Comparison of ENCODE assay signal across 8 mouse cellular contexts in the genomic region with DNA sequence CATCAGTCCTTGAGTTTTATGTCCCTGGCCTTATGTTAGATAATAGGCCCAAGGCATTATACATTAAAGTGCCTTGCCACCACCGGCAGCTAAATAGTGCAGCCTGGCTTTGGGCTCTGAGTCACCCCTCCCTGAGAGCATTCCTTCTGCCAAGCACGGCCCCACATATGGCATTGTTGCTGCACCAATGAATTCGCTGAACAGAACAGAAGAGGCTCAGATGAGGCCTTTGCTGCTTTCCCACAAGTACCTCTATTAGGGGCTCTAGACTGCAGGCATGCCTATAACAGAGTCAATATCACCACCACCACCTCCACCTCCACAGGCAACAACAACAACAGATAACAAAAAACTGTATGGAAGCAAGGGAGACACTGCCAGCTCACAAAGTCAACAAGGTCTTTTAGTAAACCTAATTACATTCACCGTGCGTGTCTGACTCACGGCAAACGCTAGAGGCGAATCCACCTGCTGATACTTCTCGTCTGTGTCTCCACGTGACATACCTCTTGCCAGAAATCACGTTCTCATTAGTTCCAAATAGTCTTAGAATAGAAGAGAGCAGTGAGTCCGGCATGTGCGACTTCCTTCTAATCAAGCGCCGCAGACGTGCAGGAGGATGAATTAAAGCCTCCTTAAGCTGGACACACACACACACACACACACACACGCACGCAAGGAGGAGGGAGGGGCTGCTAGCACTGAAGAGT.
DNase-seq lines count a peak whose midpoint lies in the region; ATAC-seq and TF ChIP-seq lines count a peak whose summit lies in the region.

No protein-coding gene starts in this region.

- no peak for TF ChIP-seq CTCF in Patski (IDR thresholded peaks at IDR 0.05)
- no peak for TF ChIP-seq CTCF in layer of hippocampus, adult 2 months (conservative IDR thresholded peaks at IDR 0.05)

- in situ Hi-C loops in Patski (cut with MboI; ENCODE audit: low pct_unique_long_range_greater_than_20kb), result no loop called here

- H3K4me3 ChIP-seq in embryonic facial prominence, embryonic 11.5 days (ENCODE audit: low read depth, low read length), result no peak overlapping the region
- no peak overlapping the region for H3K4me3 ChIP-seq in embryonic facial prominence, embryonic 10.5 days
- no peak overlapping the region for H3K4me3 ChIP-seq in forebrain, embryonic 10.5 days
- peak overlapping the region; percentile 19; the same call in 1 of the 2 replicates for H3K4me3 ChIP-seq in layer of hippocampus, adult 2 months

- H3K27ac ChIP-seq in embryonic facial prominence, embryonic 11.5 days (replicated peaks; ENCODE audit: low read depth, low read length), result no peak overlapping the region
- H3K27ac ChIP-seq in embryonic facial prominence, embryonic 10.5 days (replicated peaks), result no peak overlapping the region
- H3K27ac ChIP-seq in forebrain, embryonic 10.5 days, result peak overlapping the region; percentile 62; the same call in 1 of the 2 replicates
- H3K27ac ChIP-seq in layer of hippocampus, adult 2 months, result peak overlapping the region; percentile 62

- H3K9ac ChIP-seq in embryonic facial prominence, embryonic 11.5 days (replicated peaks; ENCODE audit: low read length), result no peak overlapping the region

- peak; percentile 66 for ATAC-seq in embryonic facial prominence, embryonic 11.5 days (replicated peaks; ENCODE audit: insufficient number of reproducible peaks, low FRiP score, low TSS enrichment, low read depth)
- ATAC-seq in Patski, result peak; percentile 94

- POLR2A ChIA-PET in Patski (lab: Charles Lee), result no interaction called here

- H3K36me3 ChIP-seq in embryonic facial prominence, embryonic 11.5 days (replicated peaks; ENCODE audit: control insufficient read depth, insufficient read depth, low read depth, low read length), result no peaks in the 10 kb centered on the region
- H3K36me3 ChIP-seq in embryonic facial prominence, embryonic 10.5 days (replicated peaks), result no peaks in the 10 kb centered on the region
- no peaks in the 10 kb centered on the region for H3K36me3 ChIP-seq in forebrain, embryonic 10.5 days (replicated peaks)

- no peaks in the 10 kb centered on the region for H3K9me3 ChIP-seq in embryonic facial prominence, embryonic 11.5 days (replicated peaks; ENCODE audit: control insufficient read depth, low read length)
- no peaks in the 10 kb centered on the region for H3K9me3 ChIP-seq in embryonic facial prominence, embryonic 10.5 days
- H3K9me3 ChIP-seq in forebrain, embryonic 10.5 days, result no peaks in the 10 kb centered on the region

- no peaks in the 10 kb centered on the region for H3K27me3 ChIP-seq in embryonic facial prominence, embryonic 11.5 days (ENCODE audit: control insufficient read depth, insufficient read depth, low read length)
- no peaks in the 10 kb centered on the region for H3K27me3 ChIP-seq in embryonic facial prominence, embryonic 10.5 days (replicated peaks; ENCODE audit: low read depth, poor library complexity, severe bottlenecking)
- H3K27me3 ChIP-seq in Patski, result no peaks in the 10 kb centered on the region
- H3K27me3 ChIP-seq in forebrain, embryonic 10.5 days (ENCODE audit: poor library complexity, severe bottlenecking), result no peaks in the 10 kb centered on the region

- CTCF ChIA-PET in Patski (lab: Charles Lee), result interaction anchor here (0.8 to 2.4 kb wide), 2 partner anchors 11 to 58 kb away, joined by 3 to 8 read pairs; no protein-coding TSS in a partner anchor

- H3K4me1 ChIP-seq in embryonic facial prominence, embryonic 11.5 days (ENCODE audit: control insufficient read depth, insufficient read depth, low read length), result peaks cover 3% of the 10 kb centered on the region; the same call in 1 of the 2 replicates
- peaks cover 61% of the 10 kb centered on the region for H3K4me1 ChIP-seq in embryonic facial prominence, embryonic 10.5 days
- H3K4me1 ChIP-seq in forebrain, embryonic 10.5 days, result peaks cover 78% of the 10 kb centered on the region

- DNase-seq in embryonic facial prominence, embryonic 11.5 days (ENCODE audit: low spot score), result no peak
- no peak for DNase-seq in embryonic facial prominence, embryonic 10.5 days (ENCODE audit: low spot score)
- peak; percentile 55 for DNase-seq in Patski (ENCODE audit: low read depth, low spot score)
- no peak for DNase-seq in forebrain, embryonic 10.5 days (ENCODE audit: extremely low spot score, low spot score)
- peak; percentile 73 to 82 for DNase-seq in layer of hippocampus, adult 2 months (ENCODE audit: low spot score in 2 of 2)
- peak; percentile 84 for DNase-seq in retina, postnatal 1 day
- no peak for DNase-seq in urinary bladder, adult 2 months (ENCODE audit: low spot score)
- DNase-seq in gastrocnemius, adult 18-20 months (ENCODE audit: low spot score), result no peak

- H3K4me2 ChIP-seq in embryonic facial prominence, embryonic 11.5 days (ENCODE audit: low read depth, low read length), result no peak overlapping the region

- WGBS in embryonic facial prominence, embryonic 11.5 days, result 61% methylated on average over 18 of the region's 18 CpGs
- 70% methylated on average over 18 of the region's 18 CpGs for WGBS in embryonic facial prominence, embryonic 10.5 days
- WGBS in forebrain, embryonic 10.5 days, result 54% methylated on average over 18 of the region's 18 CpGs

Comparison
In these comparisons a context has a peak if more than half of its experiments do, and no peak if none do; other contexts are left out.
1. DNase-seq: peak in Patski (single experiment), layer of hippocampus, adult 2 months (2 of 2) and retina, postnatal 1 day (single experiment); none in embryonic facial prominence, embryonic 11.5 days (single experiment), embryonic facial prominence, embryonic 10.5 days (single experiment), forebrain, embryonic 10.5 days (single experiment), urinary bladder, adult 2 months (single experiment) and gastrocnemius, adult 18-20 months (single experiment).
2. H3K27ac ChIP-seq: peak in forebrain, embryonic 10.5 days (single experiment) and layer of hippocampus, adult 2 months (single experiment); none in embryonic facial prominence, embryonic 11.5 days (single experiment) and embryonic facial prominence, embryonic 10.5 days (single experiment).